In genomic region chr2:73772945-73773344, GRCm38 (mm10) we compare ENCODE assay signal across 14 mouse cellular contexts. TPM values are rescaled to one million over a fixed set of nuclear protein-coding genes. Genes with fewer than 3 reads are reported as not detected.
DNase-seq lines count a peak whose midpoint lies in the region; ATAC-seq and TF ChIP-seq lines count a peak whose summit lies in the region.
"Had no signal": no experiment of that assay in that cellular context is flagged by ENCODE, and none has a peak within 500 bp of the region (broad histone marks: within the 10 kb centered on the region; RNA-seq: fewer than 3 reads in every experiment).

No protein-coding gene starts in this region.

- peak; percentile 49 for DNase-seq in R1 (ENCODE audit: low read depth, low spot score)
- DNase-seq in forebrain, embryonic 10.5 days (ENCODE audit: extremely low spot score, low spot score) = no peak
- no peak for DNase-seq in gastrocnemius, postnatal 14 days
- no peak for DNase-seq in kidney, adult 11 months
- no peak for DNase-seq in spleen, adult 12 weeks (ENCODE audit: low spot score)
- DNase-seq: adrenal gland, adult 2 months; kidney, adult 2 months had no signal

- H3ac ChIP-seq in myocyte (ENCODE audit: control insufficient read depth, insufficient read length) = no peak overlapping the region

- peak overlapping the region; percentile 94 for H3K4me3 ChIP-seq in forebrain, embryonic 10.5 days
- peak overlapping the region; percentile 77 for H3K4me3 ChIP-seq in hindbrain, embryonic 15.5 days
- H3K4me3 ChIP-seq in myocyte = no peak overlapping the region
- H3K4me3 ChIP-seq: limb, embryonic 15.5 days; lung, embryonic 15.5 days; stomach, embryonic 15.5 days had no signal

- no peaks in the 10 kb centered on the region for H3K36me3 ChIP-seq in forebrain, embryonic 10.5 days (replicated peaks)
- H3K36me3 ChIP-seq in hindbrain, embryonic 15.5 days = no peaks in the 10 kb centered on the region
- H3K36me3 ChIP-seq in myocyte (ENCODE audit: control insufficient read depth, insufficient read depth) = no peaks in the 10 kb centered on the region
- H3K36me3 ChIP-seq: G1E; limb, embryonic 15.5 days; lung, embryonic 15.5 days; stomach, embryonic 15.5 days had no signal

- TF ChIP-seq POLR2A in myocyte (IDR thresholded peaks at IDR 0.05; ENCODE audit: insufficient read length, low read depth) = no peak

- peak overlapping the region; percentile 62 for H3K4me2 ChIP-seq in hindbrain, embryonic 15.5 days
- peak overlapping the region; percentile 43 for H3K4me2 ChIP-seq in myocyte (ENCODE audit: low read depth)
- H3K4me2 ChIP-seq: limb, embryonic 15.5 days; stomach, embryonic 15.5 days had no signal

- H3K79me2 ChIP-seq in myocyte (ENCODE audit: control insufficient read depth, insufficient read depth) = peaks cover 41% of the 10 kb centered on the region

- 0 out of 2 replicates have a peak, but pooled peaks cover 7% of the 10 kb centered on the region for H3K27me3 ChIP-seq in forebrain, embryonic 10.5 days (ENCODE audit: poor library complexity, severe bottlenecking)
- H3K27me3 ChIP-seq in hindbrain, embryonic 15.5 days = no peaks in the 10 kb centered on the region
- H3K27me3 ChIP-seq in myocyte (ENCODE audit: control insufficient read depth, insufficient read depth, insufficient read length) = no peaks in the 10 kb centered on the region

- 24% methylated on average over 1 of the region's 1 CpGs for WGBS in forebrain, embryonic 10.5 days
- WGBS in hindbrain, embryonic 15.5 days = 14% methylated on average over 1 of the region's 1 CpGs

- H3K4me1 ChIP-seq in forebrain, embryonic 10.5 days = peaks cover 39% of the 10 kb centered on the region
- peaks cover 33% of the 10 kb centered on the region for H3K4me1 ChIP-seq in hindbrain, embryonic 15.5 days (replicated peaks)
- H3K4me1 ChIP-seq: limb, embryonic 15.5 days; stomach, embryonic 15.5 days had no signal

- ATAC-seq in hindbrain, embryonic 15.5 days (ENCODE audit: low FRiP score, low read depth) = no peak

- 0 out of 2 replicates have a peak overlapping the region, but pooled peaks have one; percentile 31 for H3K9ac ChIP-seq in hindbrain, embryonic 15.5 days
- H3K9ac ChIP-seq: limb, embryonic 15.5 days; lung, embryonic 15.5 days; stomach, embryonic 15.5 days had no signal

- H3K9me3 ChIP-seq in forebrain, embryonic 10.5 days = no peaks in the 10 kb centered on the region
- H3K9me3 ChIP-seq in hindbrain, embryonic 15.5 days = no peaks in the 10 kb centered on the region
- H3K9me3 ChIP-seq: G1E; limb, embryonic 15.5 days; lung, embryonic 15.5 days; stomach, embryonic 15.5 days had no signal

- intact Hi-C loops in gastrocnemius, postnatal 14 days (cut with DNase I; ENCODE audit: low total_unique reads) = no loop called here

- H3K27ac ChIP-seq in forebrain, embryonic 10.5 days = no peak overlapping the region
- no peak overlapping the region for H3K27ac ChIP-seq in hindbrain, embryonic 15.5 days (replicated peaks)
- H3K27ac ChIP-seq: limb, embryonic 15.5 days; lung, embryonic 15.5 days; stomach, embryonic 15.5 days had no signal

TF ChIP-seq in myocyte, 11 proteins besides CTCF, POLR2A, EP300 and RAD21:
- TF ChIP-seq E2F4 (IDR thresholded peaks at IDR 0.05; ENCODE audit: insufficient read depth) = no peak
- TF ChIP-seq SRF (IDR thresholded peaks at IDR 0.05; ENCODE audit: control insufficient read depth, insufficient read length, low read depth) = no peak
- TF ChIP-seq MYOD1 (IDR thresholded peaks at IDR 0.05; ENCODE audit: control insufficient read depth in 1 of 3, insufficient read length in 2 of 3, low read depth in 2 of 3) = no peak
- no peak for TF ChIP-seq POLR2AphosphoS2 (IDR thresholded peaks at IDR 0.05; ENCODE audit: insufficient read length, low read depth)
- TF ChIP-seq TCF12 (IDR thresholded peaks at IDR 0.05; ENCODE audit: insufficient read depth, poor library complexity, severe bottlenecking) = no peak
- TF ChIP-seq CEBPB (IDR thresholded peaks at IDR 0.05; ENCODE audit: insufficient read depth, poor library complexity, severe bottlenecking) = no peak
- TF ChIP-seq TCF3 (IDR thresholded peaks at IDR 0.05; ENCODE audit: insufficient read length, low read depth) = no peak
- no peak for TF ChIP-seq MAX (IDR thresholded peaks at IDR 0.05; ENCODE audit: low read depth)
- TF ChIP-seq USF1 (IDR thresholded peaks at IDR 0.05; ENCODE audit: low read depth) = no peak
- TF ChIP-seq REST (IDR thresholded peaks at IDR 0.05; ENCODE audit: insufficient read depth, insufficient read length) = no peak
- TF ChIP-seq MYOG (IDR thresholded peaks at IDR 0.05; ENCODE audit: control insufficient read depth in 1 of 3, insufficient read depth in 1 of 3, insufficient read length in 2 of 3, low read depth in 2 of 3) = no peak

RNA-seq across cellular contexts. Expression of gene Chn1, which starts 2.2 kb away (rescaled TPM):
- 31.2 and 34.7 TPM in 2 replicates for polyA plus RNA-seq in forebrain, embryonic 10.5 days (2016; fragmentation: Nextera tagmentation; extraction: Ambion mirVana)
- 87.8 and 97.5 TPM in 2 replicates for polyA plus RNA-seq in hindbrain, embryonic 15.5 days (2015; fragmentation: Nextera tagmentation; extraction: Ambion mirVana)
- polyA plus RNA-seq in myocyte (2012; fragmentation: generic; extraction: Trizol) = 27.2 TPM
- 10 to 100 TPM; 11.3 to 11.6 TPM for total RNA-seq in gastrocnemius, postnatal 14 days (2021)
- total RNA-seq: monocyte, adult 5-6 weeks had no signal
